Mouse (Mus musculus) olfactory bulb, adult 2 months (tissue): Measurements from ENCODE around the gene Pappa2.

Source experiments
- CTCF ChIP-seq: fragments of 200-500 bp; IDR thresholded peaks from 2 replicates; pipeline ENCODE4 v1.5.1; 2012; ENCODE audit warnings: low read depth, mild to moderate bottlenecking, low read length, moderate library complexity; ENCODE audit not compliant: insufficient read depth
- POLR2A ChIP-seq: fragments of 200-500 bp; IDR thresholded peaks from 2 replicates; pipeline ENCODE4 v1.6.1; 2012; ENCODE audit warnings: mild to moderate bottlenecking, low read depth, low read length, moderate library complexity; ENCODE audit not compliant: insufficient read depth

GRCm38 (mm10) chr1:158713301-158714095 lies 266.8 kb downstream of the Pappa2 start:
- no peak for TF ChIP-seq CTCF
- TF ChIP-seq POLR2A, result no peak
